Mouse (Mus musculus) brain, embryonic 14.5 days (tissue): ENCODE measurements at regions not wholly inside any gene's neighbourhood (a gene's known extent, or its start where the extent isn't known, plus 50 kb on each side); places are given as distances from the start of the nearest gene placed in this dataset.

Source experiments
- CTCF ChIP-seq: fragments of 200-500 bp; IDR thresholded peaks from 2 replicates; pipeline ENCODE4 v1.5.1; 2012; ENCODE audit warnings: inconsistent platforms, mild to moderate bottlenecking, moderate library complexity, borderline replicate concordance; ENCODE audit not compliant: insufficient read depth, insufficient read length; ENCODE audit errors: extremely low read depth
- POLR2A ChIP-seq: fragments of 200-500 bp; IDR thresholded peaks from 2 replicates; pipeline ENCODE4 v1.6.1; 2012; ENCODE audit warnings: mild to moderate bottlenecking, inconsistent platforms, borderline replicate concordance; ENCODE audit not compliant: poor library complexity, insufficient read depth, insufficient read length, severe bottlenecking; ENCODE audit errors: extremely low read depth

GRCm38 (mm10) chr3:38094370-38094979, 370.2 kb upstream of the Gm5148 start:
- no peak for TF ChIP-seq POLR2A
- TF ChIP-seq CTCF = peak; percentile 10; the same call in 1 of the 2 replicates
